Mouse (Mus musculus) liver, embryonic 14.5 days (tissue): ENCODE measurements around the gene Gm45021.

Experiments used
- CTCF ChIP-seq: IDR thresholded peaks from 2 replicates; pipeline ENCODE4 v1.5.1; 2016; ENCODE audit warnings: antibody characterized with exemption, low read depth, control low read depth
- EP300 ChIP-seq: IDR thresholded peaks from 2 replicates; pipeline ENCODE4 v1.6.1; 2016; ENCODE audit warnings: antibody characterized with exemption, low read depth

DNA sequence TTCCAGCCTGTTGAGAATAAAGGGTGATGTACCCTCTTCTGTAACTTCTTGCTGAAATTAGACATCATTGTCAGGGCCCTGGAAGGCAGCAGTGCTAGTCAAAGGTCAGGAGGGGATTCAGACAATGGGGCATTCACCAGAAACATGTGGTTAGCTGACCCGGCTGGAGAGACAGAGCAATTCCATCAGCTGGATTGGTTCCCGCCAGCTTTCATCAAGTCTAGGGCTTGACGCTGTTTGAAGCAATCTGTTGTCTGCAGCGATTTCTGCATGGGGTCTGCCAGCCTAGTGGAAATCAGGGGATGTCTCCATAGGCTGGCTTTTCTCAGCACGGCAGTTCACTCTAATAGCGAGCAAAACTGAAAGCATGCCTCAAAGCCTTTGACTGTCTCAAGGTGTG, 47.1 kb downstream of the Gm45021 start:
- TF ChIP-seq CTCF (no peak), EP300 (no peak)
